Mouse (Mus musculus) olfactory bulb, adult 2 months (tissue): ENCODE measurements at regions not wholly inside any gene's neighbourhood (a gene's known extent, or its start where the extent isn't known, plus 50 kb on each side); places are given as distances from the start of the nearest gene placed in this dataset.

Experiments used
- CTCF ChIP-seq: fragments of 200-500 bp; IDR thresholded peaks from 2 replicates; pipeline ENCODE4 v1.5.1; 2012; ENCODE audit warnings: low read depth, mild to moderate bottlenecking, low read length, moderate library complexity; ENCODE audit not compliant: insufficient read depth
- POLR2A ChIP-seq: fragments of 200-500 bp; IDR thresholded peaks from 2 replicates; pipeline ENCODE4 v1.6.1; 2012; ENCODE audit warnings: mild to moderate bottlenecking, low read depth, low read length, moderate library complexity; ENCODE audit not compliant: insufficient read depth

DNA sequence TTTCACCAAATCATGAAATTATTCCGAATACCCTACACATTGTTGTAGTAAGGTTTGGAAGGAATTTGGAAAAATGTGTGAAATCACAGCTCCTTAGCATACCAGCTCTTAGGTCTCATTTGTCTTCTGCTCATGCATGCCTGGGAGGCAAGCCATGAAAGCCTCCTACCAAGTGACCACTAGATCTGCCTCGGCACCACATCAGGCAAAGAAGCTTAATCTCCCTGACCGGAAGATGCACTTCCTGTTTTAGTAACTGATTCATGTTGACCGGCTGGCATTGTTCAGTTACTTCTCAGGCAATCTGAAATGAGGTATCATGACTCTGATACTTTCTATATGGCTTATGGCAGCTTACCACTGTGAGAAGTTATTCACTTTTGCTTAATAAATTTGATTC is 345.2 kb upstream of the Camk1g start:
- TF ChIP-seq CTCF (no peak), POLR2A (no peak)
